Comparison of ENCODE assay signal across 15 mouse cellular contexts in the genomic region with DNA sequence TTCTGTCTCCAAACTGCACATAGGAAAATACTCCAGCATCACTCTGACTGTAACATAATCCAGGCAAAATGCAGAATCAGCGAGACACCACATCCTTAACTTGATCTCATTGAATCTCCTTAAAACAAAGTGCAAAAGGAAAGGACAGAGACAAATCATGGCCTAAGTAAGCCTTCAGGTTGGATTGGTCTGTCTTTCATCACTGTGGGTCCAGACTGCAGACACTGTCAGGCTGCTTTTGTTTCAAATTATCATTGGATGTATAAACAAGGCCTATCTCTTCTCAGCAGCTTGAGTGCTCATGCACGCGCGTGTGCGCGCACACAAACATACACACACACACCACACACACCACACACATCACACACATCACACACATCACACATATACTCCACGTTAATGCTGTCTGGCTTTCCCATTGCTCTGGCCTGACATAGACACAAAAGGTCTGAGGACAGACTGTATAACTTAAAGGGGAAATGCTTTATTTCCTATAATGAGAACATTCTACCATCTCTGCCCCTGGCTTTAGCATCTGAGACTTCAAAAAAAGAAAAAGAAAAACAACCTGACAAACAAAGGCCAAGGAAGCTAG.
DNase-seq lines count a peak whose midpoint lies in the region; ATAC-seq and TF ChIP-seq lines count a peak whose summit lies in the region.
"Had no signal": no experiment of that assay in that cellular context is flagged by ENCODE, and none has a peak within 500 bp of the region (broad histone marks: within the 10 kb centered on the region; RNA-seq: fewer than 3 reads in every experiment).

No protein-coding gene starts in this region.

- ATAC-seq in forebrain, embryonic 11.5 days (replicated peaks; ENCODE audit: low FRiP score), result 0 out of 2 replicates have a peak, but pooled peaks have one; percentile 55
- ATAC-seq in forebrain, embryonic 15.5 days (replicated peaks), result no peak
- no peak for ATAC-seq in hindbrain, postnatal 0 days
- ATAC-seq in embryonic facial prominence, embryonic 15.5 days (ENCODE audit: insufficient number of reproducible peaks, low FRiP score, low TSS enrichment, low read depth), result no peak; the same call in 1 of the 2 replicates
- ATAC-seq in cerebellum, adult (ENCODE audit: insufficient number of reproducible peaks, low FRiP score, low TSS enrichment), result no peak

- H3K4me1 ChIP-seq in forebrain, embryonic 11.5 days (replicated peaks; ENCODE audit: control insufficient read depth, insufficient read depth, low read length), result 0 out of 2 replicates have a peak, but pooled peaks cover 2% of the 10 kb centered on the region
- peaks cover 12% of the 10 kb centered on the region for H3K4me1 ChIP-seq in forebrain, embryonic 15.5 days
- peaks cover 11% of the 10 kb centered on the region; the same call in 1 of the 2 replicates for H3K4me1 ChIP-seq in hindbrain, embryonic 10.5 days (replicated peaks)
- 0 out of 2 replicates have a peak, but pooled peaks cover 4% of the 10 kb centered on the region for H3K4me1 ChIP-seq in hindbrain, postnatal 0 days (ENCODE audit: insufficient read depth, low read length)
- peaks cover 18% of the 10 kb centered on the region for H3K4me1 ChIP-seq in embryonic facial prominence, embryonic 15.5 days

- H3K9ac ChIP-seq in forebrain, embryonic 11.5 days (ENCODE audit: low read length), result no peak overlapping the region
- no peak overlapping the region for H3K9ac ChIP-seq in forebrain, embryonic 15.5 days (replicated peaks)
- H3K9ac ChIP-seq in hindbrain, postnatal 0 days (replicated peaks; ENCODE audit: low read length), result no peak overlapping the region
- H3K9ac ChIP-seq in embryonic facial prominence, embryonic 15.5 days, result no peak overlapping the region
- H3K9ac ChIP-seq: limb, embryonic 15.5 days; lung, embryonic 15.5 days had no signal

- no peak for DNase-seq in forebrain, embryonic 11.5 days (ENCODE audit: low spot score)
- DNase-seq in hindbrain, embryonic 10.5 days (ENCODE audit: low spot score), result peak; percentile 7
- DNase-seq in hindbrain, postnatal 0 days (ENCODE audit: low spot score), result no peak
- peak; percentile 19 for DNase-seq in MN1 (ENCODE audit: low spot score)
- no peak for DNase-seq in natural killer cell, adult 2 months (ENCODE audit: low spot score in 2 of 2)
- DNase-seq: adrenal gland, postnatal 25 days; kidney, adult 11 months; kidney, postnatal 25 days; thymus, adult 2 months had no signal

- TF ChIP-seq CTCF in hindbrain, postnatal 0 days (IDR thresholded peaks at IDR 0.05; ENCODE audit: low read depth), result no peak

- no peaks in the 10 kb centered on the region for H3K9me3 ChIP-seq in forebrain, embryonic 11.5 days (ENCODE audit: control insufficient read depth, low read length)
- no peaks in the 10 kb centered on the region for H3K9me3 ChIP-seq in forebrain, embryonic 15.5 days
- no peaks in the 10 kb centered on the region for H3K9me3 ChIP-seq in hindbrain, embryonic 10.5 days
- H3K9me3 ChIP-seq in hindbrain, postnatal 0 days (ENCODE audit: low read length), result no peaks in the 10 kb centered on the region
- no peaks in the 10 kb centered on the region for H3K9me3 ChIP-seq in embryonic facial prominence, embryonic 15.5 days (replicated peaks)
- H3K9me3 ChIP-seq: limb, embryonic 15.5 days; lung, embryonic 15.5 days had no signal

- no peak overlapping the region for H3K27ac ChIP-seq in forebrain, embryonic 11.5 days (ENCODE audit: low read depth, low read length)
- no peak overlapping the region for H3K27ac ChIP-seq in forebrain, embryonic 15.5 days (replicated peaks)
- peak overlapping the region; percentile 69 for H3K27ac ChIP-seq in hindbrain, embryonic 10.5 days
- H3K27ac ChIP-seq in hindbrain, postnatal 0 days, result no peak overlapping the region
- peak overlapping the region; percentile 8 for H3K27ac ChIP-seq in embryonic facial prominence, embryonic 15.5 days (replicated peaks)
- H3K27ac ChIP-seq: limb, embryonic 15.5 days; lung, embryonic 15.5 days had no signal

- no peak overlapping the region for H3K4me2 ChIP-seq in forebrain, embryonic 11.5 days (ENCODE audit: low read depth, low read length, severe bottlenecking)
- H3K4me2 ChIP-seq in forebrain, embryonic 15.5 days (replicated peaks), result no peak overlapping the region
- no peak overlapping the region for H3K4me2 ChIP-seq in hindbrain, postnatal 0 days (ENCODE audit: low read depth, low read length)
- no peak overlapping the region for H3K4me2 ChIP-seq in embryonic facial prominence, embryonic 15.5 days (replicated peaks)
- H3K4me2 ChIP-seq: limb, embryonic 15.5 days; lung, embryonic 15.5 days had no signal

- no peak overlapping the region for H3K4me3 ChIP-seq in forebrain, embryonic 11.5 days (ENCODE audit: low read depth, low read length)
- no peak overlapping the region for H3K4me3 ChIP-seq in forebrain, embryonic 15.5 days
- H3K4me3 ChIP-seq in hindbrain, embryonic 10.5 days, result no peak overlapping the region
- H3K4me3 ChIP-seq in hindbrain, postnatal 0 days (ENCODE audit: low read length), result no peak overlapping the region
- no peak overlapping the region for H3K4me3 ChIP-seq in embryonic facial prominence, embryonic 15.5 days (replicated peaks)
- H3K4me3 ChIP-seq: limb, embryonic 15.5 days; lung, embryonic 15.5 days; megakaryocyte, embryonic 14.5 days had no signal

- WGBS in forebrain, embryonic 11.5 days, result 76% methylated on average over 7 of the region's 7 CpGs
- WGBS in forebrain, embryonic 15.5 days, result 82% methylated on average over 7 of the region's 7 CpGs
- 84% methylated on average over 7 of the region's 7 CpGs for WGBS in hindbrain, embryonic 10.5 days
- WGBS in hindbrain, postnatal 0 days, result 78% methylated on average over 7 of the region's 7 CpGs
- 51% methylated on average over 7 of the region's 7 CpGs for WGBS in embryonic facial prominence, embryonic 15.5 days

- H3K36me3 ChIP-seq in forebrain, embryonic 11.5 days (ENCODE audit: control insufficient read depth, insufficient read depth, low read length), result no peaks in the 10 kb centered on the region
- no peaks in the 10 kb centered on the region for H3K36me3 ChIP-seq in forebrain, embryonic 15.5 days
- H3K36me3 ChIP-seq in hindbrain, embryonic 10.5 days, result no peaks in the 10 kb centered on the region
- H3K36me3 ChIP-seq in hindbrain, postnatal 0 days (ENCODE audit: insufficient read depth, low read length), result no peaks in the 10 kb centered on the region
- no peaks in the 10 kb centered on the region for H3K36me3 ChIP-seq in embryonic facial prominence, embryonic 15.5 days
- H3K36me3 ChIP-seq: limb, embryonic 15.5 days; lung, embryonic 15.5 days had no signal

- H3K27me3 ChIP-seq in forebrain, embryonic 11.5 days (ENCODE audit: control insufficient read depth, insufficient read depth, low read length), result no peaks in the 10 kb centered on the region
- H3K27me3 ChIP-seq in forebrain, embryonic 15.5 days, result no peaks in the 10 kb centered on the region
- H3K27me3 ChIP-seq in hindbrain, embryonic 10.5 days (ENCODE audit: insufficient read depth, poor library complexity, severe bottlenecking), result no peaks in the 10 kb centered on the region
- no peaks in the 10 kb centered on the region for H3K27me3 ChIP-seq in hindbrain, postnatal 0 days (ENCODE audit: insufficient read depth, low read length)
- H3K27me3 ChIP-seq in embryonic facial prominence, embryonic 15.5 days, result no peaks in the 10 kb centered on the region
- H3K27me3 ChIP-seq: limb, embryonic 15.5 days; lung, embryonic 15.5 days; megakaryocyte, embryonic 14.5 days had no signal

Comparison
In these comparisons a context has a peak if more than half of its experiments do, and no peak if none do; other contexts are left out.
1. DNase-seq: peak in hindbrain, embryonic 10.5 days (single experiment) and MN1 (single experiment); none in forebrain, embryonic 11.5 days (single experiment), hindbrain, postnatal 0 days (single experiment) and natural killer cell, adult 2 months (0 of 2).
2. H3K27ac ChIP-seq: peak in hindbrain, embryonic 10.5 days (single experiment) and embryonic facial prominence, embryonic 15.5 days (single experiment); none in forebrain, embryonic 11.5 days (single experiment), forebrain, embryonic 15.5 days (single experiment) and hindbrain, postnatal 0 days (single experiment).